Mouse (Mus musculus): ENCODE data around the gene Yaf2. TPM values are rescaled to one million over a fixed set of nuclear protein-coding genes. Genes with fewer than 3 reads are reported as not detected.

Gene Yaf2
- total RNA-seq, 2 experiments from 2014 or later, result 20.5 to 21.7 TPM

GRCm38 (mm10) chr15:93252396-93252795 is 84.3 kb downstream of the Yaf2 start:
- DNase-seq, result no peak

DNA sequence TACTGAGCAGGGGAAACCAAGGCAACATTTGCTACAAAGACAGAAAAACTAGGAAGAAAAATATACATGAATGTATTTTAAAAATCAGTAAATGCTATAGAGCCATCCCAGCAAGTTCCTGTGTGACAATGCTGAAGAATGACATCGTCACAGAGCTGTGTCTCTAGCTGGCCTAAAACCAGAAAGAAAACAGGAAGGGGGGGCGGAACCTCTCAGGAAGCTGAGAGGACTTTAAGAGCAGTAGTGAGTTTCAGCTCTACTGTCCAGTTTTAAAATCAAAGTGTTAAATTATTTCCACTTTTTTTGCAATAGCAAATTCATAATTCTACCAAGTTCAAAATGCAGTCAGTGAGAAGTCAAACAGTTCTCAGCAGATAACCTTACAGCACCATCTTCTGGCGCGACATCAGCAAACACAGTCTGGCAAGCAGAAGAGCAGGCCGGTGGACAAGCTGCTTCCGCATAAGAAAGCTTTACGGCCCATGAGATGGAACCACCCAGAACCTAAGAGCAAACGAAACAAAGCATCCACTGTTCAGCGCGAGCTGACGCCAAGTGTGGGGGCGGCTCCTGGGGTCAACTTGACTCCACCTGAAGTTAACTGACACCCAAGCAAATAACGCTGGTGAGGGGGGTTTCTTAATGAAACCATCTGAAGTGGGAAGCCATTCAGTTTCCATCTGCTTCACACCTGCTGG is 85.0 kb downstream of the Yaf2 start:
- peak; percentile 47 to 56 for DNase-seq

DNA sequence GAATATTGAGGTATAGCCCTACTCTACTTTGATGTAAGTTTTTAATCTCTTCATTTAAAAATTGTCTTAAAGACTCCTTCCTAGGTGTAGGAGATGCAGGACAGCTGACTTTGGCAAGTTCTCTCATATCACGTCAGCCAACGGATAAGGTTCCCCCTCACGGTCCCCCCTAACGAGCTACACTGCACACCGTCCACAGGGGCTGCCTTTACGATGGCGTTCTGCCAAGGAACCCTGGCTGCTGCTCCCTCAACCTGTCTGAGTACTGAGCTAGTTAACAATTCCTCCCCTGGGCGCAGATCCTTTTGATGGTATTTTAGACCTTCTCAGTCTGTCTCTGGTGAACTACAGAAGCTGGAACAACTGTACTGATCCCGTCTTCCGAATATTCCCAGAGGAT is 93.5 kb downstream of the Yaf2 start:
- no peak for DNase-seq

- DNase-seq, result peak in 1 of 2 experiments; percentile 43
Observed at GRCm38 (mm10) chr15:93236456-93236855, 100.3 kb downstream of the Yaf2 start.

Other genes starting within 250 kb of the Yaf2 start
- gene Gxylt1, start 61.8 kb downstream of the Yaf2 start, total RNA-seq (2021), result 10 to 100 TPM; 10.5 to 11.4 TPM
- 100 to 1,000 TPM in 1 of 2 experiments, 10 to 100 TPM in 1; 99.5 to 103 TPM for gene Zcrb1, start 61.4 kb upstream of the Yaf2 start, total RNA-seq (2021)
- gene Pphln1, start 61.4 kb upstream of the Yaf2 start, total RNA-seq (2021), result 10 to 100 TPM; 20.2 to 25.9 TPM